Mouse (Mus musculus) neural tube, embryonic 11.5 days (tissue): ENCODE results near the gene Syt6. TPM values are rescaled to one million over a fixed set of nuclear protein-coding genes. Genes with fewer than 3 reads are reported as not detected.

ENCODE experiments used
- ATAC-seq: fragments of 200-750 bp; cut with Nextera tagmentation; 2 replicates; pipeline ENCODE4 v1.8.0; 2017; ENCODE audit warnings: moderate number of reproducible peaks, mild to moderate bottlenecking, moderate TSS enrichment, moderate library complexity; ENCODE audit not compliant: insufficient read depth, low FRiP score, low TSS enrichment
- DNase-seq: peaks from one replicate; pipeline ENCODE4 v3.0.0-alpha.2; 2015; ENCODE audit warnings: low spot score
- H3K27ac ChIP-seq: fragments of 300-500 bp; sonication (generic); 2 replicates; pipeline ENCODE4 v1.5.1; 2014; ENCODE audit warnings: low read depth, mild to moderate bottlenecking, low read length
- H3K27me3 ChIP-seq: fragments of 300-500 bp; sonication (generic); 2 replicates; pipeline ENCODE4 v1.6.1; 2014; ENCODE audit warnings: mild to moderate bottlenecking, low read length, mixed read lengths; ENCODE audit not compliant: control insufficient read depth, insufficient read depth
- H3K36me3 ChIP-seq: fragments of 300-500 bp; sonication (generic); 2 replicates; pipeline ENCODE4 v1.6.1; 2014; ENCODE audit warnings: mild to moderate bottlenecking, low read length, moderate library complexity, mixed read lengths; ENCODE audit not compliant: control insufficient read depth, insufficient read depth
- H3K4me1 ChIP-seq: fragments of 300-500 bp; sonication (generic); 2 replicates; pipeline ENCODE4 v1.6.1; 2014; ENCODE audit warnings: low read length, mixed read lengths; ENCODE audit not compliant: control insufficient read depth, insufficient read depth
- H3K4me2 ChIP-seq: fragments of 300-500 bp; sonication (generic); 2 replicates; pipeline ENCODE4 v1.6.1; 2014; ENCODE audit warnings: low read depth, mild to moderate bottlenecking, moderate library complexity
- H3K4me3 ChIP-seq: fragments of 300-500 bp; sonication (generic); 2 replicates; pipeline ENCODE4 v1.5.1; 2014; ENCODE audit warnings: low read depth, low read length
- H3K9ac ChIP-seq: fragments of 300-500 bp; sonication (generic); 2 replicates; pipeline ENCODE4 v1.6.1; 2014; ENCODE audit warnings: mild to moderate bottlenecking, low read length
- H3K9me3 ChIP-seq: fragments of 300-500 bp; sonication (generic); 2 replicates; pipeline ENCODE4 v1.6.1; 2016; ENCODE audit warnings: low read length; ENCODE audit not compliant: control insufficient read depth
- WGBS: fragments of 180-500 bp; shearing (Covaris S2); extraction: QIAGEN DNeasy Blood & Tissue Kit; methylation state at CpG from one replicate; pipeline ENCODE4 v1.1.7; 2014; 5-methylcytosine and 5-hydroxymethylcytosine counted together
- polyA plus RNA-seq: library from polyadenylated mRNA; unstranded; fragments of >200 nt; fragmentation: Nextera tagmentation; extraction: Ambion mirVana; gene quantifications from 2 replicates; pipeline ENCODE4 v1.2.1, GENCODE M21; 2014

The Syt6 gene
- polyA plus RNA-seq, 1 experiment from 2014 or later, result 3.1 TPM

DNA sequence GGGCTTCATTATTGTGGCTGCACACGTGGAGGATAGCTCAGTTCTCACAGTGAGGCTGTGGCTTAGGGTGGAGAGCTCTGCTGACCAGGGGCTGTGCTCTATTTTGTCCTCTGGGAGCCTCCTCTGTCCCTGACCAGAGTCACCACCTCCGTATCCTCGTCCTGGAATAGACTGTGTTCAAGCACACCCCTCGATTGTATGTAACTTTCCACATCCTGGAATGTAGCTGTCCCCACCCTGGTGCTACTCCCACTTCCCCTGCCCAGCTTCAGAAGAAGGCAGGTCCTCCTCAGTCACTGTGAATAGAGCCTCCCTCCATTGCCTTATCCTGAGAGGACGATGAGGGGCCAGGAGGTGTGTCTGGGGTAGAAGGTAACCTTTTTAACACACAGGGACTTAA, 14.6 kb downstream of the Syt6 start:
- 71% methylated on average over 5 of the region's 5 CpGs for WGBS
- DNase-seq (no peak), ATAC-seq (no peak)
- Histone ChIP-seq H3K27me3 (no peaks in the 10 kb centered on the region), H3K27ac (no peak overlapping the region), H3K4me2 (no peak overlapping the region), H3K4me1 (no peaks in the 10 kb centered on the region), H3K9ac (no peak overlapping the region), H3K9me3 (no peaks in the 10 kb centered on the region), H3K36me3 (no peaks in the 10 kb centered on the region), H3K4me3 (no peak overlapping the region)

GRCm38 (mm10) chr3:103592636-103593035, 17.6 kb downstream of the Syt6 start:
- Histone ChIP-seq H3K27me3 (no peaks in the 10 kb centered on the region), H3K4me3 (no peak overlapping the region), H3K4me2 (no peak overlapping the region), H3K4me1 (no peaks in the 10 kb centered on the region), H3K9me3 (no peaks in the 10 kb centered on the region), H3K9ac (no peak overlapping the region), H3K36me3 (no peaks in the 10 kb centered on the region), H3K27ac (no peak overlapping the region)
- DNase-seq (no peak), ATAC-seq (no peak)
- 88% methylated on average over 5 of the region's 5 CpGs for WGBS

GRCm38 (mm10) chr3:103593631-103594030, 18.6 kb downstream of the Syt6 start:
- Histone ChIP-seq H3K4me2 (no peak overlapping the region), H3K4me1 (no peaks in the 10 kb centered on the region), H3K4me3 (no peak overlapping the region), H3K36me3 (no peaks in the 10 kb centered on the region), H3K9ac (no peak overlapping the region), H3K9me3 (no peaks in the 10 kb centered on the region), H3K27me3 (no peaks in the 10 kb centered on the region), H3K27ac (no peak overlapping the region)
- DNase-seq (no peak), ATAC-seq (no peak)
- 86% methylated on average over 5 of the region's 5 CpGs for WGBS

DNA sequence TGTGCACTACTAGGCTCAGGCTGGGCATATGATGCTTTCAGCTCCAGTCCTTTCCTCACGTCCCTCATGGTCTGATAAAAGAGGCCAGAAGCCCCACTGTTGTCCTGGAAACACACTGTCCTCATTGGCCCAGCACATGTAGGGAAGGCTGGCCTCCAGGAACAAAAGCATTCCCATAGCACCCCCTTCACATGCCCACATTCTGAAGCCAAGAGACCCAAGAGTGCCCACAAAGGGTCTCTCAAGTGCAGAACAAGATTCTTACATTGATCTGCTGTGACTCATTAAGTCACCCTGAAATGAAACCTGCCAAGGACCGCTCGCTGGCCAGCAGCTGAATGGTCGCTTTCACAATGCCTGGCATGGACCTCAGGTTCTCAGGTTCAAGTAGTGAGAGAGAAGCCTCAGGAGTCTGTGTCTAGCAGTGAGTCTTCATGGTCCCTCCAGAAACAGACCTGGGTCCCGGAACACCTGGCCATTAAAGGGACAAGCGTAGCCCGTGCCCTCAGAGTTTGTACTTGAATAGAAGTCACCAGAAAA, 20.3 kb downstream of the Syt6 start:
- Histone ChIP-seq H3K9ac (no peak overlapping the region), H3K9me3 (no peaks in the 10 kb centered on the region), H3K27me3 (no peaks in the 10 kb centered on the region), H3K27ac (no peak overlapping the region), H3K36me3 (no peaks in the 10 kb centered on the region), H3K4me3 (no peak overlapping the region), H3K4me1 (no peaks in the 10 kb centered on the region), H3K4me2 (no peak overlapping the region)
- ATAC-seq (no peak), DNase-seq (no peak)
- WGBS, result 84% methylated on average over 7 of the region's 7 CpGs

DNA sequence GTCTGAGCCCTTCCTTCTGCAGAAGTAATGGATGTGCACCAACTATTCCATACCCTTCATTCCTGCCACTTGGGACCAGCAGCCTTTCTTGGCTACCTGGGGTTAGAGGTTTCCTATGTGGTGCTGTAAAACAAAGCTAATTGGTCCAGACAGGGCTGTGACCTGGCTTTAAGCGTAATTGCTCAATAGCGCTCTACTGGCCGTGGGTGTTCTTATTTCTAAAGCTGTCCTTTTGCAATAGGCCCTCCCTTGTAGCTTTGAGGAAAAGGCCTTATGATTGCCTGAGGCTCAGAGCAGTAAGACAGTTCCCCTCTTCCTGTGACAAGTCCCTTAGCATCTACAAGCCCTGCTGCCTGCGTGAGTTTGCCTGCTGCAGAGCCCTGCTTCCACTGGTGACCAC, 22.6 kb downstream of the Syt6 start:
- no peaks in the 10 kb centered on the region for H3K27me3 ChIP-seq
- no peaks in the 10 kb centered on the region for H3K36me3 ChIP-seq
- 69% methylated on average over 4 of the region's 4 CpGs for WGBS
- no peak overlapping the region for H3K4me3 ChIP-seq
- no peaks in the 10 kb centered on the region for H3K9me3 ChIP-seq
- H3K4me1 ChIP-seq, result no peaks in the 10 kb centered on the region
- no peak overlapping the region for H3K4me2 ChIP-seq
- ATAC-seq (no peak), DNase-seq (no peak)
- no peak overlapping the region for H3K27ac ChIP-seq
- no peak overlapping the region for H3K9ac ChIP-seq

DNA sequence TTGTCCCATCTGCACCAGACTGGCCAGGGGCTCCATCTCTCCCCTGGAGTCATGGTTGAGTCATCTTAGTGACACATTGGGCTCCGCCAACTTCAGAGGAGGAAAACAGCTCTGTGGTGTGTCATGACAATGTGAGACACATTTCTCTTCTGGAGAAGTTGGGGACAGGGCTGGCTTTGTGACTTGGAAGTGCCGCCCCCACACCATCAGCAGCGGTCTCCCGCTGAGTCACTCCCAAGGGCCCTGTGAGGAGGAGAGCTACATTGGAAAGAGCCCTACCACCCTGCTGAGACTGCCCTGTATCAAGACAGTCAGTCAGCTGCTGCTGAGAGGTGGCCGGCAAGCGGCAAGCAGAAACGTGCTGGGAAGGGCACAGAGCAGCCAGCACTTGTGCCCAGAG, 26.0 kb downstream of the Syt6 start:
- H3K27me3 ChIP-seq, result no peaks in the 10 kb centered on the region
- no peak for DNase-seq
- H3K27ac ChIP-seq, result no peak overlapping the region
- 41% methylated on average over 7 of the region's 7 CpGs for WGBS
- no peak overlapping the region for H3K9ac ChIP-seq
- H3K9me3 ChIP-seq, result no peaks in the 10 kb centered on the region
- H3K4me2 ChIP-seq, result no peak overlapping the region
- H3K4me1 ChIP-seq, result no peaks in the 10 kb centered on the region
- no peak for ATAC-seq
- H3K36me3 ChIP-seq, result no peaks in the 10 kb centered on the region
- H3K4me3 ChIP-seq, result no peak overlapping the region

GRCm38 (mm10) chr3:103601561-103601960, 26.5 kb downstream of the Syt6 start:
- no peak overlapping the region for H3K27ac ChIP-seq
- 81% methylated on average over 1 of the region's 1 CpGs for WGBS
- H3K4me2 ChIP-seq, result no peak overlapping the region
- no peaks in the 10 kb centered on the region for H3K9me3 ChIP-seq
- H3K4me3 ChIP-seq, result no peak overlapping the region
- no peaks in the 10 kb centered on the region for H3K27me3 ChIP-seq
- H3K4me1 ChIP-seq, result no peaks in the 10 kb centered on the region
- H3K36me3 ChIP-seq, result no peaks in the 10 kb centered on the region
- DNase-seq (no peak), ATAC-seq (no peak)
- H3K9ac ChIP-seq, result no peak overlapping the region

GRCm38 (mm10) chr3:103606045-103606597, 31.1 kb downstream of the Syt6 start:
- Histone ChIP-seq H3K4me1 (no peaks in the 10 kb centered on the region), H3K9ac (no peak overlapping the region), H3K4me2 (no peak overlapping the region), H3K27me3 (no peaks in the 10 kb centered on the region), H3K27ac (no peak overlapping the region), H3K4me3 (no peak overlapping the region), H3K36me3 (no peaks in the 10 kb centered on the region), H3K9me3 (no peaks in the 10 kb centered on the region)
- no peak for ATAC-seq
- no peak for DNase-seq
- WGBS, result 85% methylated on average over 6 of the region's 6 CpGs

- H3K27ac ChIP-seq, result no peak overlapping the region
- H3K4me2 ChIP-seq, result no peak overlapping the region
- DNase-seq, result no peak
- H3K36me3 ChIP-seq, result no peaks in the 10 kb centered on the region
- no peak overlapping the region for H3K4me3 ChIP-seq
- H3K9me3 ChIP-seq, result no peaks in the 10 kb centered on the region
- no peaks in the 10 kb centered on the region for H3K4me1 ChIP-seq
- H3K9ac ChIP-seq, result no peak overlapping the region
- WGBS, result 82% methylated on average over 13 of the region's 13 CpGs
- no peak for ATAC-seq
- H3K27me3 ChIP-seq, result no peaks in the 10 kb centered on the region
Observed at GRCm38 (mm10) chr3:103606660-103607595, 31.9 kb downstream of the Syt6 start.
